Mouse (Mus musculus) bone marrow, adult 2 months (tissue): ENCODE data around the gene Gpsm2.

ENCODE experiments used
- CTCF ChIP-seq: fragments of 200-500 bp; IDR thresholded peaks from 2 replicates; pipeline ENCODE4 v1.5.1; 2011; ENCODE audit warnings: low read length, control low read depth; ENCODE audit not compliant: control insufficient read depth, insufficient read depth
- POLR2A ChIP-seq: fragments of 200-500 bp; IDR thresholded peaks from 2 replicates; pipeline ENCODE4 v1.6.1; 2011; ENCODE audit warnings: low read depth, mild to moderate bottlenecking, control low read depth, low read length, borderline replicate concordance; ENCODE audit not compliant: control insufficient read depth

GRCm38 (mm10) chr3:108751061-108751460, 29.0 kb upstream of the Gpsm2 start:
- TF ChIP-seq POLR2A = no peak
- no peak for TF ChIP-seq CTCF
